Mouse (Mus musculus) midbrain, embryonic 16.5 days (tissue): ENCODE data around the gene Wbp1. TPM values are rescaled to one million over a fixed set of nuclear protein-coding genes. Genes with fewer than 3 reads are reported as not detected.

ENCODE experiments used
- ATAC-seq: fragments of 200-750 bp; cut with Nextera tagmentation; 2 replicates; pipeline ENCODE4 v1.8.0; 2017; ENCODE audit warnings: moderate TSS enrichment
- H3K27ac ChIP-seq: fragments of 300-500 bp; sonication (generic); 2 replicates; pipeline ENCODE4 v1.5.1; 2014; ENCODE audit warnings: mild to moderate bottlenecking, low read length, mixed read lengths
- H3K27me3 ChIP-seq: fragments of 300-500 bp; sonication (generic); 2 replicates; pipeline ENCODE4 v1.6.1; 2014; ENCODE audit warnings: low read depth, low read length, mixed read lengths; ENCODE audit not compliant: control insufficient read depth, insufficient read depth
- H3K36me3 ChIP-seq: fragments of 300-500 bp; sonication (generic); 2 replicates; pipeline ENCODE4 v1.6.1; 2014; ENCODE audit warnings: mild to moderate bottlenecking, low read length, moderate library complexity, mixed read lengths; ENCODE audit not compliant: control insufficient read depth, insufficient read depth
- H3K4me1 ChIP-seq: fragments of 300-500 bp; sonication (generic); 2 replicates; pipeline ENCODE4 v1.6.1; 2014; ENCODE audit warnings: mild to moderate bottlenecking, low read length, mixed read lengths; ENCODE audit not compliant: control insufficient read depth, insufficient read depth
- H3K4me2 ChIP-seq: fragments of 300-500 bp; sonication (generic); 2 replicates; pipeline ENCODE4 v1.6.1; 2014; ENCODE audit warnings: mild to moderate bottlenecking, low read length, mixed read lengths
- H3K4me3 ChIP-seq: fragments of 300-500 bp; sonication (generic); 2 replicates; pipeline ENCODE4 v1.5.1; 2014; ENCODE audit warnings: low read depth, mild to moderate bottlenecking, low read length, moderate library complexity, mixed read lengths
- H3K9ac ChIP-seq: fragments of 300-500 bp; sonication (generic); 2 replicates; pipeline ENCODE4 v1.6.1; 2014; ENCODE audit warnings: low read depth, low read length, mixed read lengths
- H3K9me3 ChIP-seq: fragments of 300-500 bp; sonication (generic); replicated peaks from 2 replicates; pipeline ENCODE4 v1.6.1; 2014; ENCODE audit warnings: mild to moderate bottlenecking, low read length, mixed read lengths; ENCODE audit not compliant: control insufficient read depth, poor library complexity, severe bottlenecking
- WGBS: fragments of 180-500 bp; shearing (Covaris S2); extraction: QIAGEN DNeasy Blood & Tissue Kit; methylation state at CpG from one replicate; pipeline ENCODE4 v1.1.7; 2014; 5-methylcytosine and 5-hydroxymethylcytosine counted together
- microRNA counts: library from miRNA; unstranded; fragments of <30 nt; microRNA quantifications from one replicate; lab custom pipeline; 2016
- microRNA-seq: library from miRNA; unstranded; fragments of <30 nt; microRNA quantifications from one replicate; pipeline ENCODE4, GENCODE M21; 2017
- polyA plus RNA-seq: library from polyadenylated mRNA; unstranded; fragments of >200 nt; fragmentation: Nextera tagmentation; extraction: Ambion mirVana; gene quantifications from 2 replicates; pipeline ENCODE4 v1.2.1, GENCODE M21; 2015

Wbp1 gene
- polyA plus RNA-seq, 1 experiment from 2014 or later: 148 TPM

GRCm38 (mm10) chr6:83069488-83070246 lies 51.7 kb downstream of the Wbp1 start:
- H3K4me2 ChIP-seq: no peak overlapping the region
- peak; percentile 56; the same call in 1 of the 2 replicates for ATAC-seq
- H3K36me3 ChIP-seq: no peaks in the 10 kb centered on the region
- no peak overlapping the region for H3K9ac ChIP-seq
- H3K4me1 ChIP-seq: no peaks in the 10 kb centered on the region; the same call in 1 of the 2 replicates
- WGBS: under 1% methylated on average over 62 of the region's 69 CpGs
- H3K27me3 ChIP-seq: peaks cover 82% of the 10 kb centered on the region
- H3K27ac ChIP-seq: no peak overlapping the region
- no peaks in the 10 kb centered on the region for H3K9me3 ChIP-seq
- H3K4me3 ChIP-seq: no peak overlapping the region

MicroRNA genes within 50 kb of the gene (microRNA counts, 519-probe panel; counts per million panel counts)
- microRNA mmu-miR-3470a+mmu-miR-3470b (lab: Ali Mortazavi, UCI): 1,911 counts per million, percentile 42 among the panel's probes with 10 or more counts

Small RNAs within 50 kb of the gene (microRNA-seq; reads per million reads assigned to microRNA genes)
- gene Mir3470a: not detected

Other genes starting within 250 kb of the Wbp1 start
- 18.9 and 20.3 TPM in 2 replicates for gene Sema4f, start 181.8 kb downstream of the Wbp1 start, polyA plus RNA-seq
- gene M1ap, start 174.7 kb downstream of the Wbp1 start, polyA plus RNA-seq: not detected in 2 replicates
- 1.7 and 1.8 TPM in 2 replicates for gene Dok1, start 88.1 kb downstream of the Wbp1 start, polyA plus RNA-seq
- gene Loxl3, start 87.4 kb downstream of the Wbp1 start, polyA plus RNA-seq: 5.1 and 7.5 TPM in 2 replicates
- 176 and 184 TPM in 2 replicates for gene Aup1, start 67.0 kb downstream of the Wbp1 start, polyA plus RNA-seq
- gene Htra2, start 66.3 kb downstream of the Wbp1 start, polyA plus RNA-seq: 76.1 and 87.8 TPM in 2 replicates
- gene Dqx1, start 63.7 kb downstream of the Wbp1 start, polyA plus RNA-seq: 0.30 and 0.37 TPM in 2 replicates
- not detected in 2 replicates for gene Tlx2, start 51.3 kb downstream of the Wbp1 start, polyA plus RNA-seq
- 50.4 and 52.5 TPM in 2 replicates for gene Pcgf1, start 43.7 kb downstream of the Wbp1 start, polyA plus RNA-seq
- gene Lbx2, start 35.2 kb downstream of the Wbp1 start, polyA plus RNA-seq: not detected in 2 replicates
- 5.2 and 5.9 TPM in 2 replicates for gene Ccdc142, start 20.0 kb downstream of the Wbp1 start, polyA plus RNA-seq
- gene Gm42688, start 19.9 kb downstream of the Wbp1 start, polyA plus RNA-seq: 5.3 and 5.9 TPM in 2 replicates
- gene Mrpl53, start 12.5 kb downstream of the Wbp1 start, polyA plus RNA-seq: 113 and 115 TPM in 2 replicates
- gene Mogs, start 6.1 kb downstream of the Wbp1 start, polyA plus RNA-seq: 20.9 and 21.6 TPM in 2 replicates
- gene Ino80b, start 3.9 kb upstream of the Wbp1 start, polyA plus RNA-seq: 13.3 and 14.5 TPM in 2 replicates
- gene Rtkn, start 13.9 kb upstream of the Wbp1 start, polyA plus RNA-seq: 10.7 TPM in 2 replicates
- 20.1 and 22.9 TPM in 2 replicates for gene Wdr54, start 34.8 kb upstream of the Wbp1 start, polyA plus RNA-seq
- 11.4 and 16.3 TPM in 2 replicates for gene 1700003E16Rik, start 34.8 kb upstream of the Wbp1 start, polyA plus RNA-seq
- gene Dctn1, start 44.4 kb upstream of the Wbp1 start, polyA plus RNA-seq: 161 and 164 TPM in 2 replicates
- 0.40 and 0.49 TPM in 2 replicates for gene Slc4a5, start 98.3 kb upstream of the Wbp1 start, polyA plus RNA-seq
- gene Mthfd2, start 204.3 kb upstream of the Wbp1 start, polyA plus RNA-seq: 34.7 and 37.1 TPM in 2 replicates
- 19.2 and 20.8 TPM in 2 replicates for gene Mob1a, start 204.5 kb upstream of the Wbp1 start, polyA plus RNA-seq
- gene Bola3, start 227.6 kb upstream of the Wbp1 start, polyA plus RNA-seq: 44.0 and 50.0 TPM in 2 replicates